Mouse (Mus musculus) embryonic fibroblast, embryonic 13.5 days (primary cell): ENCODE data around the gene Zan.

Source experiments
- CTCF ChIP-seq: IDR thresholded peaks from 2 replicates; pipeline ENCODE4 v1.5.1; 2011; ENCODE audit warnings: mild to moderate bottlenecking, control low read depth, low read length, moderate library complexity, borderline replicate concordance; ENCODE audit not compliant: insufficient read depth
- POLR2A ChIP-seq: IDR thresholded peaks from 2 replicates; pipeline ENCODE4 v1.6.1; 2011; ENCODE audit warnings: low read depth, mild to moderate bottlenecking, control low read depth, low read length, moderate library complexity

- TF ChIP-seq POLR2A (no peak), CTCF (no peak)
These were observed 31.3 kb downstream of the Zan start for GRCm38 (mm10) chr5:137445536-137445935.
